Mouse (Mus musculus): ENCODE data around the gene Tal1. TPM values are rescaled to one million over a fixed set of nuclear protein-coding genes. Genes with fewer than 3 reads are reported as not detected.

Gene Tal1
- 3.4 and 3.7 TPM in 2 replicates for polyA plus RNA-seq (2014; fragmentation: Nextera tagmentation; extraction: Ambion mirVana)

- WGBS = under 1% methylated on average over 60 of the region's 60 CpGs
- Histone ChIP-seq H3K9me3 (ENCODE audit: control insufficient read depth, low read length) (no peaks in the 10 kb centered on the region), H3K36me3 (ENCODE audit: control insufficient read depth, insufficient read depth, low read length) (no peaks in the 10 kb centered on the region), H3K4me3 (ENCODE audit: low read depth, low read length) (peak within 1 kb of the TSS; percentile 27), H3K4me1 (replicated peaks; ENCODE audit: control insufficient read depth, insufficient read depth, low read length) (peaks cover 17% of the 10 kb centered on the region), H3K4me2 (ENCODE audit: low read depth, low read length, severe bottlenecking) (peak within 1 kb of the TSS; percentile 46), H3K27ac (ENCODE audit: low read depth, low read length) (no peak within 1 kb of the TSS), H3K9ac (ENCODE audit: low read length) (peak within 1 kb of the TSS; percentile 27), H3K27me3 (ENCODE audit: control insufficient read depth, insufficient read depth, low read length) (peaks cover 91% of the 10 kb centered on the region)
- peak; percentile 49; the same call in 1 of the 2 replicates for ATAC-seq (replicated peaks; ENCODE audit: low FRiP score)
- DNase-seq (ENCODE audit: low spot score) = no peak
Measured at GRCm38 (mm10) chr4:115056371-115056920, at the start of gene Tal1. Gene Tal1 (plus strand): TSS chr4:115056426.

- WGBS = 93% methylated on average over 3 of the region's 3 CpGs
- peaks cover 5% of the 10 kb centered on the region; the same call in 1 of the 2 replicates for H3K36me3 ChIP-seq (ENCODE audit: control insufficient read depth, insufficient read depth, low read length)
Measured at GRCm38 (mm10) chr4:115014276-115014675, 42.0 kb upstream of the Tal1 start.

GRCm38 (mm10) chr4:115019997-115020396 is 36.2 kb upstream of the Tal1 start:
- Histone ChIP-seq H3K36me3 (ENCODE audit: control insufficient read depth, insufficient read depth, low read length) (peaks cover 14% of the 10 kb centered on the region), H3K4me3 (ENCODE audit: low read depth, low read length) (no peak overlapping the region), H3K27me3 (ENCODE audit: control insufficient read depth, insufficient read depth, low read length) (no peaks in the 10 kb centered on the region), H3K4me1 (replicated peaks; ENCODE audit: control insufficient read depth, insufficient read depth, low read length) (no peaks in the 10 kb centered on the region), H3K4me2 (ENCODE audit: low read depth, low read length, severe bottlenecking) (no peak overlapping the region), H3K27ac (ENCODE audit: low read depth, low read length) (no peak overlapping the region), H3K9me3 (ENCODE audit: control insufficient read depth, low read length) (no peaks in the 10 kb centered on the region), H3K9ac (ENCODE audit: low read length) (no peak overlapping the region)
- WGBS = 97% methylated on average over 3 of the region's 3 CpGs
- ATAC-seq (replicated peaks; ENCODE audit: low FRiP score) = no peak
- no peak for DNase-seq (ENCODE audit: low spot score)

More at GRCm38 (mm10) chr4:115014276-115014675, 42.0 kb upstream of the Tal1 start:
- Histone ChIP-seq H3K9me3 (ENCODE audit: control insufficient read depth, low read length) (no peaks in the 10 kb centered on the region), H3K27me3 (ENCODE audit: control insufficient read depth, insufficient read depth, low read length) (no peaks in the 10 kb centered on the region), H3K4me2 (ENCODE audit: low read depth, low read length, severe bottlenecking) (no peak overlapping the region), H3K4me3 (ENCODE audit: low read depth, low read length) (no peak overlapping the region), H3K27ac (ENCODE audit: low read depth, low read length) (no peak overlapping the region), H3K4me1 (replicated peaks; ENCODE audit: control insufficient read depth, insufficient read depth, low read length) (no peaks in the 10 kb centered on the region), H3K9ac (ENCODE audit: low read length) (no peak overlapping the region)
- ATAC-seq (replicated peaks; ENCODE audit: low FRiP score) (no peak), DNase-seq (ENCODE audit: low spot score) (no peak)

- no peak overlapping the region for H3K4me3 ChIP-seq (ENCODE audit: low read depth, low read length)
- no peaks in the 10 kb centered on the region for H3K9me3 ChIP-seq (ENCODE audit: control insufficient read depth, low read length)
- H3K36me3 ChIP-seq (ENCODE audit: control insufficient read depth, insufficient read depth, low read length) = no peaks in the 10 kb centered on the region; the same call in 1 of the 2 replicates
- DNase-seq (ENCODE audit: low spot score) = no peak
- no peak overlapping the region for H3K27ac ChIP-seq (ENCODE audit: low read depth, low read length)
- H3K9ac ChIP-seq (ENCODE audit: low read length) = no peak overlapping the region
- ATAC-seq (replicated peaks; ENCODE audit: low FRiP score) = no peak
- H3K27me3 ChIP-seq (ENCODE audit: control insufficient read depth, insufficient read depth, low read length) = no peaks in the 10 kb centered on the region
- H3K4me2 ChIP-seq (ENCODE audit: low read depth, low read length, severe bottlenecking) = no peak overlapping the region
- H3K4me1 ChIP-seq (replicated peaks; ENCODE audit: control insufficient read depth, insufficient read depth, low read length) = no peaks in the 10 kb centered on the region
- 88% methylated on average over 6 of the region's 6 CpGs for WGBS
Measured at GRCm38 (mm10) chr4:115035043-115035442, 21.2 kb upstream of the Tal1 start.

- no peak overlapping the region for H3K4me3 ChIP-seq (ENCODE audit: low read depth, low read length)
- no peak overlapping the region for H3K9ac ChIP-seq (ENCODE audit: low read length)
- DNase-seq (ENCODE audit: low spot score) = peak; percentile 67
- H3K27ac ChIP-seq (ENCODE audit: low read depth, low read length) = no peak overlapping the region
- no peak overlapping the region for H3K4me2 ChIP-seq (ENCODE audit: low read depth, low read length, severe bottlenecking)
- no peaks in the 10 kb centered on the region for H3K9me3 ChIP-seq (ENCODE audit: control insufficient read depth, low read length)
- peaks cover 2% of the 10 kb centered on the region; the same call in 1 of the 2 replicates for H3K36me3 ChIP-seq (ENCODE audit: control insufficient read depth, insufficient read depth, low read length)
- no peak for ATAC-seq (replicated peaks; ENCODE audit: low FRiP score)
- WGBS = 35% methylated on average over 4 of the region's 4 CpGs
- H3K4me1 ChIP-seq (replicated peaks; ENCODE audit: control insufficient read depth, insufficient read depth, low read length) = no peaks in the 10 kb centered on the region
- H3K27me3 ChIP-seq (ENCODE audit: control insufficient read depth, insufficient read depth, low read length) = no peaks in the 10 kb centered on the region
Measured at GRCm38 (mm10) chr4:115038242-115038641, 18.0 kb upstream of the Tal1 start.

GRCm38 (mm10) chr4:115045621-115046020 is 10.6 kb upstream of the Tal1 start:
- Histone ChIP-seq H3K4me1 (replicated peaks; ENCODE audit: control insufficient read depth, insufficient read depth, low read length) (no peaks in the 10 kb centered on the region), H3K27me3 (ENCODE audit: control insufficient read depth, insufficient read depth, low read length) (peaks cover 7% of the 10 kb centered on the region; the same call in 1 of the 2 replicates), H3K9ac (ENCODE audit: low read length) (no peak overlapping the region), H3K9me3 (ENCODE audit: control insufficient read depth, low read length) (no peaks in the 10 kb centered on the region), H3K27ac (ENCODE audit: low read depth, low read length) (no peak overlapping the region), H3K4me2 (ENCODE audit: low read depth, low read length, severe bottlenecking) (no peak overlapping the region), H3K36me3 (ENCODE audit: control insufficient read depth, insufficient read depth, low read length) (peaks cover 2% of the 10 kb centered on the region; the same call in 1 of the 2 replicates), H3K4me3 (ENCODE audit: low read depth, low read length) (no peak overlapping the region)
- WGBS = 81% methylated on average over 3 of the region's 3 CpGs
- no peak for ATAC-seq (replicated peaks; ENCODE audit: low FRiP score)
- DNase-seq (ENCODE audit: low spot score) = no peak

- WGBS = 7% methylated on average over 5 of the region's 5 CpGs
- Histone ChIP-seq H3K4me2 (ENCODE audit: low read depth, low read length, severe bottlenecking) (no peak overlapping the region), H3K9me3 (ENCODE audit: control insufficient read depth, low read length) (no peaks in the 10 kb centered on the region), H3K4me1 (replicated peaks; ENCODE audit: control insufficient read depth, insufficient read depth, low read length) (0 out of 2 replicates have a peak, but pooled peaks cover 3% of the 10 kb centered on the region), H3K27me3 (ENCODE audit: control insufficient read depth, insufficient read depth, low read length) (peaks cover 25% of the 10 kb centered on the region), H3K27ac (ENCODE audit: low read depth, low read length) (no peak overlapping the region), H3K4me3 (ENCODE audit: low read depth, low read length) (no peak overlapping the region), H3K9ac (ENCODE audit: low read length) (no peak overlapping the region), H3K36me3 (ENCODE audit: control insufficient read depth, insufficient read depth, low read length) (no peaks in the 10 kb centered on the region)
- 0 out of 2 replicates have a peak, but pooled peaks have one; percentile 28 for ATAC-seq (replicated peaks; ENCODE audit: low FRiP score)
- peak; percentile 84 for DNase-seq (ENCODE audit: low spot score)
Measured at GRCm38 (mm10) chr4:115047750-115048149, 8.5 kb upstream of the Tal1 start.

GRCm38 (mm10) chr4:115048190-115048589 is 8.0 kb upstream of the Tal1 start:
- 74% methylated on average over 8 of the region's 8 CpGs for WGBS
- Histone ChIP-seq H3K4me3 (ENCODE audit: low read depth, low read length) (no peak overlapping the region), H3K4me2 (ENCODE audit: low read depth, low read length, severe bottlenecking) (no peak overlapping the region), H3K27ac (ENCODE audit: low read depth, low read length) (no peak overlapping the region), H3K4me1 (replicated peaks; ENCODE audit: control insufficient read depth, insufficient read depth, low read length) (0 out of 2 replicates have a peak, but pooled peaks cover 5% of the 10 kb centered on the region), H3K27me3 (ENCODE audit: control insufficient read depth, insufficient read depth, low read length) (peaks cover 30% of the 10 kb centered on the region), H3K9me3 (ENCODE audit: control insufficient read depth, low read length) (no peaks in the 10 kb centered on the region), H3K36me3 (ENCODE audit: control insufficient read depth, insufficient read depth, low read length) (no peaks in the 10 kb centered on the region), H3K9ac (ENCODE audit: low read length) (no peak overlapping the region)
- DNase-seq (ENCODE audit: low spot score) = no peak
- no peak for ATAC-seq (replicated peaks; ENCODE audit: low FRiP score)

GRCm38 (mm10) chr4:115051245-115051644 is 5.0 kb upstream of the Tal1 start:
- H3K27ac ChIP-seq (ENCODE audit: low read depth, low read length) = no peak overlapping the region
- peaks cover 57% of the 10 kb centered on the region for H3K27me3 ChIP-seq (ENCODE audit: control insufficient read depth, insufficient read depth, low read length)
- no peaks in the 10 kb centered on the region for H3K9me3 ChIP-seq (ENCODE audit: control insufficient read depth, low read length)
- ATAC-seq (replicated peaks; ENCODE audit: low FRiP score) (no peak), DNase-seq (ENCODE audit: low spot score) (no peak)
- 71% methylated on average over 5 of the region's 5 CpGs for WGBS
- no peak overlapping the region for H3K4me3 ChIP-seq (ENCODE audit: low read depth, low read length)
- 0 out of 2 replicates have a peak, but pooled peaks cover 5% of the 10 kb centered on the region for H3K4me1 ChIP-seq (replicated peaks; ENCODE audit: control insufficient read depth, insufficient read depth, low read length)
- no peaks in the 10 kb centered on the region for H3K36me3 ChIP-seq (ENCODE audit: control insufficient read depth, insufficient read depth, low read length)
- no peak overlapping the region for H3K4me2 ChIP-seq (ENCODE audit: low read depth, low read length, severe bottlenecking)
- H3K9ac ChIP-seq (ENCODE audit: low read length) = no peak overlapping the region

All from forebrain, embryonic 11.5 days (tissue).